Mouse (Mus musculus) activated CD4-positive, CD25-positive, alpha-beta regulatory T cell (primary cell): Measurements from ENCODE around the gene Limk2. TPM values are rescaled to one million over a fixed set of nuclear protein-coding genes. Genes with fewer than 3 reads are reported as not detected.

Source experiments
- polyA plus RNA-seq, 2 experiments: library from polyadenylated mRNA; unstranded; fragments of 100-300 nt; shearing (Covaris generic); gene quantifications; one replicate each; pipeline ENCODE4 v1.2.1; 2017

The Limk2 gene
- polyA plus RNA-seq: 10 to 100 TPM; 86.8 to 87.2 TPM

DNA sequence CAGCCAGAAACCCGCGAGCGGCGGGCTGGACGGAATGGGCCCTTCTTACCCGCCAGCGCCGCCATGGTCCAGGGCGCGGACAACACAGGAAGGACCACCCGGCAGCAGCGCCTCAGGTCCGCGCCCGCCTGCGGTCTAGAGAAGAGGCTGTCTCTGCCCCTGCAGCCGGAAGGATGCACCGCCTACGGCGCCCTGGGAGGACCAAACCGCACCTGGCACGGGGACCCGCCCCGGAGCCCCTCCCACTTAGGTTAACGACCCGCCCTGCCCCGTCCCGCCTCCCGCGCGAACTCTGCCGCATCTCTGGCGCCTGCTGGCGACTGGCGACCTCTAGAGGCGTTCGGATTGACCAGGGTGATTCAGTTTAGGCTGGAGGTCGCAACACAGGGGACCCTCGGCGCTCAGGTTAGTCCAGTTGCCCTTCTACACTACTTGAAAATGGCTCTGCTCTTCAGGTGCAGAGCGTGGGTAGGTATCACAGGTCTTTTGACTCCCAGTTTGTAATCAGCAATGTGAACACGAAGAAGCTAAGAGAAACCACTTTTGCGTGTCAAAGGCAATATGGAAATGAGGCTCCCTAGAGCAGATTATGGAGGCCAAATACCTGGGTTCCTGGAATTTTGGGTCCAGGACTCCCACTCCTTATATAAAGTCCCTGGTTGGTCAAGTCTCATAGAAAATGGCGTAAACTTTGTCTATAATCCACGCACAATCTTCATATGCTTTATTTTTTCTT lies at the start of gene Limk2:
Limk2 (minus strand) TSS at position 193 of the 736 bp plus-strand sequence.

DNA sequence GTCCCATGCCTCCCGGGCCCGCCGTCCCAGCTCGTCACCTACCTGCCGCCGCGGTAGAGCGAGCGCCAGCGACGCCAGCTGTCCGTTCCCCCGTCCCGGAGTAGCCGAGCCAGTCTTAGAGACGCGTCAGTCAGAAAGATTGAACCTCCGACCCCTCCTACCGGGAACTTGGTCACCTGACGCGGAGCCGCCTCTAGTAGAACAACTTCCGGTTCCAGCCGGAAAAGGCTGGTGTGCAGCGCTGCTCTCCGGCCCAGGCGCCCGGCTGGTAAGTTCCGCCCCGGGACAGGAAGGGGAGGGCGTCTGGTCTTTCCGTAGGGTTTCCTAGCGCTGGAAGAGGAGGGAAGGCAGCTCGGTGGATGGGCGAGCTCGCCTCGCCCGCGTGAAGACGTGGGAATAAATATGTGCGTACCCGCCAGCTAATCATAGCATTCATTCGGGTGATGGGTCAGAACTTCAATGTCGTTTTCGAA lies 43.2 kb upstream of the Limk2 start, which contains the start of gene Rnf185:
Rnf185 (minus strand) TSS at position 197 of the 473 bp plus-strand sequence.

DNA sequence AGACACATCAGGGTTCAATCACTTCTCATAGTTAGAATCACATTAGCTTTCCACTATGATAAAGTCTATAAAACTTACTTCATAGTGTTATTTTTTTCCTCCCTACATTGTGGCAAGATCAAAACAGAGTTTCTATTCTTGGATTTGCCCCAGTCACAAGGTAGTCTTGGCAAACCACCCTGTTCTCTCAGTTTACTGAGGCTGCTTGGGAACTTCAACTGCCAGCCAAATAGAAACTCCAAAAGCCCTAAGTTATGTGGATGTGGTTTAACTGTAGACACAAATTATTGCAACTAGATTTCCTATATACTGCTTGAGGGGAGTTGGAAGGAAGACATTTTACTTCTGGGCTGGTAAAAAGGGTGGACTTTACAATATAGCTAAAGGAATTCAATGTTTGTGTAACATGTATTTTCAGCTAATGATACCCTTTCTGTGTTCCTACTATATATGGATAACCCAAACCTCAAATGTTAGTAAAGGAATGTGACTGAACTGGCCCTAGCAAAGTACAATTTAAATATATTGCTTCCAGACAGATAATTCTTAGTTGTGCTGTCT lies 79.0 kb downstream of the Limk2 start, which contains the start of gene Pik3ip1:
Pik3ip1 (plus strand) TSS at position 511 of the 561 bp plus-strand sequence.

Other genes starting within 250 kb of the Limk2 start
- 10 to 100 TPM; 38.4 to 47.1 TPM for gene Sfi1, start 215.7 kb downstream of the Limk2 start, polyA plus RNA-seq
- 10 to 100 TPM; 57.5 to 59.8 TPM for gene Eif4enif1, start 206.8 kb downstream of the Limk2 start, polyA plus RNA-seq
- gene Drg1, start 142.8 kb downstream of the Limk2 start, polyA plus RNA-seq: 100 to 1,000 TPM; 156 to 187 TPM
- 10 to 100 TPM; 31.7 to 53.0 TPM for gene Patz1, start 120.3 kb downstream of the Limk2 start, polyA plus RNA-seq
- 100 to 1,000 TPM in 1 of 2 experiments, 10 to 100 TPM in 1; 65.7 to 246 TPM for gene Pik3ip1, start 78.8 kb downstream of the Limk2 start, polyA plus RNA-seq
- gene Rnf185, start 43.2 kb upstream of the Limk2 start, polyA plus RNA-seq: 10 to 100 TPM; 21.1 to 21.4 TPM
- gene Pla2g3, start 79.1 kb upstream of the Limk2 start, polyA plus RNA-seq: under 1 TPM in 1 of 2 experiments, not detected in 1; 0.06 TPM
- under 1 TPM in 1 of 2 experiments, not detected in 1; 0.12 TPM for gene Inpp5j, start 95.6 kb upstream of the Limk2 start, polyA plus RNA-seq
- 1 to 10 TPM; 3.5 to 5.8 TPM for gene Selenom, start 105.5 kb upstream of the Limk2 start, polyA plus RNA-seq
- 1 to 10 TPM; 4.5 to 4.7 TPM for gene Smtn, start 131.4 kb upstream of the Limk2 start, polyA plus RNA-seq
- gene Morc2a, start 240.0 kb upstream of the Limk2 start, polyA plus RNA-seq: 10 to 100 TPM; 18.3 to 19.7 TPM